Mouse (Mus musculus) fat pad, adult 2 months (tissue): ENCODE data around the gene Ehbp1.
A peak's percentile ranks its signal among the peaks of the same experiment; 100 is the strongest.

Experiments
- DNase-seq: peaks from one replicate; pipeline ENCODE4 v3.0.0-alpha.2; 2011; ENCODE audit warnings: low read depth, low spot score; ENCODE audit errors: extremely low read depth

Gene Ehbp1

GRCm38 (mm10) chr11:21988398-21988946 is 353.6 kb downstream of the Ehbp1 start:
- DNase-seq, result no peak

GRCm38 (mm10) chr11:21985118-21985517 is 357.0 kb downstream of the Ehbp1 start:
- DNase-seq, result no peak

GRCm38 (mm10) chr11:21974005-21974531 is 368.0 kb downstream of the Ehbp1 start:
- no peak for DNase-seq

- peak; percentile 47 for DNase-seq
Observed at GRCm38 (mm10) chr11:21973597-21973996, 368.5 kb downstream of the Ehbp1 start.

GRCm38 (mm10) chr11:21968922-21969321 is 373.2 kb downstream of the Ehbp1 start:
- no peak for DNase-seq
